Mouse (Mus musculus) testis, adult 2 months (tissue): Measurements from ENCODE around the gene Tnpo3. TPM values are rescaled to one million over a fixed set of nuclear protein-coding genes. Genes with fewer than 3 reads are reported as not detected.

Experiments
- H3K27ac ChIP-seq: fragments of 200-500 bp; 2 replicates; pipeline ENCODE4 v1.5.1; 2012; ENCODE audit warnings: low read depth, low read length; ENCODE audit not compliant: control insufficient read depth, insufficient read depth
- H3K27me3 ChIP-seq: fragments of 200-500 bp; 2 replicates; pipeline ENCODE4 v1.6.1; 2012; ENCODE audit warnings: mild to moderate bottlenecking, low read length, moderate library complexity; ENCODE audit not compliant: control insufficient read depth, insufficient read depth
- H3K36me3 ChIP-seq: fragments of 200-500 bp; 2 replicates; pipeline ENCODE4 v1.6.1; 2012; ENCODE audit warnings: mild to moderate bottlenecking, low read length; ENCODE audit not compliant: control insufficient read depth, insufficient read depth
- H3K4me1 ChIP-seq: fragments of 200-500 bp; 2 replicates; pipeline ENCODE4 v1.6.1; 2012; ENCODE audit warnings: low read length; ENCODE audit not compliant: control insufficient read depth, insufficient read depth
- H3K4me3 ChIP-seq: fragments of 200-500 bp; 2 replicates; pipeline ENCODE4 v1.5.1; 2012; ENCODE audit warnings: low read depth, mild to moderate bottlenecking, low read length, moderate library complexity, mixed read lengths; ENCODE audit not compliant: control insufficient read depth
- CTCF ChIP-seq: fragments of 200-500 bp; IDR thresholded peaks from 2 replicates; pipeline ENCODE4 v1.5.1; 2012; ENCODE audit warnings: low read depth, mild to moderate bottlenecking, inconsistent platforms, low read length, moderate library complexity; ENCODE audit not compliant: control insufficient read depth, insufficient read depth, insufficient replicate concordance
- POLR2A ChIP-seq: fragments of 200-500 bp; IDR thresholded peaks from 2 replicates; pipeline ENCODE4 v1.6.1; 2012; ENCODE audit warnings: low read depth, mild to moderate bottlenecking, inconsistent platforms, low read length, moderate library complexity; ENCODE audit not compliant: control insufficient read depth
- polyA plus RNA-seq: library from polyadenylated mRNA; depleted of rRNA; stranded (reverse); fragments of >200 nt; gene quantifications from 2 replicates; pipeline ENCODE4 v1.2.3, GENCODE M21; 2012; rRNA removed

Gene Tnpo3
- polyA plus RNA-seq, result 28.0 and 28.9 TPM in 2 replicates

GRCm38 (mm10) chr6:29609111-29610019, at the start of gene Tnpo3:
Tnpo3 (minus strand) TSS chr6:29609887.
- no peaks in the 10 kb centered on the region for H3K27me3 ChIP-seq
- H3K36me3 ChIP-seq, result no peaks in the 10 kb centered on the region
- no peak for TF ChIP-seq CTCF
- TF ChIP-seq POLR2A, result peak; percentile 62
- H3K4me1 ChIP-seq, result no peaks in the 10 kb centered on the region
- peak within 1 kb of the TSS; percentile 99 for H3K4me3 ChIP-seq
- peak within 1 kb of the TSS; percentile 99 for H3K27ac ChIP-seq

GRCm38 (mm10) chr6:29658626-29659475, 49.2 kb upstream of the Tnpo3 start:
- TF ChIP-seq POLR2A (no peak), CTCF (no peak)
- no peak overlapping the region for H3K27ac ChIP-seq
- no peaks in the 10 kb centered on the region; the same call in 1 of the 2 replicates for H3K4me1 ChIP-seq
- no peak overlapping the region for H3K4me3 ChIP-seq
- no peaks in the 10 kb centered on the region for H3K36me3 ChIP-seq
- no peaks in the 10 kb centered on the region for H3K27me3 ChIP-seq

- H3K27ac ChIP-seq, result no peak overlapping the region
- TF ChIP-seq POLR2A (no peak), CTCF (no peak)
- H3K4me3 ChIP-seq, result no peak overlapping the region
- peaks cover 8% of the 10 kb centered on the region for H3K4me1 ChIP-seq
- H3K27me3 ChIP-seq, result no peaks in the 10 kb centered on the region
- no peaks in the 10 kb centered on the region for H3K36me3 ChIP-seq
These were observed 43.6 kb upstream of the Tnpo3 start for GRCm38 (mm10) chr6:29653271-29653670.

- peaks cover 8% of the 10 kb centered on the region for H3K4me1 ChIP-seq
- no peaks in the 10 kb centered on the region for H3K36me3 ChIP-seq
- H3K27ac ChIP-seq, result no peak overlapping the region
- H3K4me3 ChIP-seq, result no peak overlapping the region
- H3K27me3 ChIP-seq, result no peaks in the 10 kb centered on the region
- no peak for TF ChIP-seq POLR2A
- no peak for TF ChIP-seq CTCF
These were observed 40.5 kb upstream of the Tnpo3 start for GRCm38 (mm10) chr6:29650170-29650549.

- peak; percentile 92; the same call in 1 of the 2 replicates for TF ChIP-seq CTCF
- no peak for TF ChIP-seq POLR2A
- H3K4me1 ChIP-seq, result peaks cover 8% of the 10 kb centered on the region
- H3K4me3 ChIP-seq, result peak overlapping the region; percentile 69
- H3K36me3 ChIP-seq, result no peaks in the 10 kb centered on the region
- H3K27ac ChIP-seq, result no peak overlapping the region
- no peaks in the 10 kb centered on the region for H3K27me3 ChIP-seq
These were observed 39.9 kb upstream of the Tnpo3 start for GRCm38 (mm10) chr6:29649494-29650169.

- TF ChIP-seq CTCF (no peak), POLR2A (no peak)
- no peak overlapping the region for H3K27ac ChIP-seq
- H3K4me1 ChIP-seq, result peaks cover 3% of the 10 kb centered on the region
These were observed 32.1 kb upstream of the Tnpo3 start for GRCm38 (mm10) chr6:29641816-29642215.

GRCm38 (mm10) chr6:29639580-29640419, 30.1 kb upstream of the Tnpo3 start:
- Histone ChIP-seq H3K27me3 (no peaks in the 10 kb centered on the region), H3K4me1 (peaks cover 3% of the 10 kb centered on the region), H3K4me3 (no peak overlapping the region), H3K36me3 (no peaks in the 10 kb centered on the region), H3K27ac (no peak overlapping the region)
- TF ChIP-seq CTCF, result no peak
- TF ChIP-seq POLR2A, result no peak

More at GRCm38 (mm10) chr6:29641816-29642215, 32.1 kb upstream of the Tnpo3 start:
- Histone ChIP-seq H3K36me3 (no peaks in the 10 kb centered on the region), H3K4me3 (no peak overlapping the region), H3K27me3 (no peaks in the 10 kb centered on the region)
